Mouse (Mus musculus) macrophage (primary cell): Measurements from ENCODE around the gene Rela. TPM values are rescaled to one million over a fixed set of nuclear protein-coding genes. Genes with fewer than 3 reads are reported as not detected.
"Not testable (repeated sequence)": the region's sequence is repeated elsewhere in the genome, so short reads cannot be mapped to it uniquely, and the experiment has no call there.

Source experiments
- H3K27ac ChIP-seq: fragments of 350-480 bp; formaldehyde crosslinking; 2 replicates; pipeline ENCODE4 v1.9.0; 2021
- H3K36me3 ChIP-seq: fragments of 350-480 bp; formaldehyde crosslinking; 2 replicates; pipeline ENCODE4 v1.9.0; 2021; ENCODE audit errors: inconsistent target
- H3K4me3 ChIP-seq: fragments of 350-480 bp; formaldehyde crosslinking; 2 replicates; pipeline ENCODE4 v1.9.0; 2021; ENCODE audit errors: inconsistent target
- H3K79me2 ChIP-seq: fragments of 350-480 bp; formaldehyde crosslinking; 2 replicates; pipeline ENCODE4 v1.9.0; 2021; ENCODE audit errors: inconsistent target
- WGBS: methylation state at CpG from one replicate; pipeline ENCODE4 v1.1.7; 2026; ENCODE audit warnings: inconsistent platforms; ENCODE audit not compliant: missing documents; 5-methylcytosine and 5-hydroxymethylcytosine counted together
- polyA plus RNA-seq: library from polyadenylated mRNA; stranded (reverse); fragments of 250-400 nt; gene quantifications from 3 replicates; pipeline ENCODE4 v1.2.4, GENCODE M21; 2018; ENCODE audit warnings: inconsistent platforms

The Rela gene
- polyA plus RNA-seq, 1 experiment from 2014 or later = 268 TPM

DNA sequence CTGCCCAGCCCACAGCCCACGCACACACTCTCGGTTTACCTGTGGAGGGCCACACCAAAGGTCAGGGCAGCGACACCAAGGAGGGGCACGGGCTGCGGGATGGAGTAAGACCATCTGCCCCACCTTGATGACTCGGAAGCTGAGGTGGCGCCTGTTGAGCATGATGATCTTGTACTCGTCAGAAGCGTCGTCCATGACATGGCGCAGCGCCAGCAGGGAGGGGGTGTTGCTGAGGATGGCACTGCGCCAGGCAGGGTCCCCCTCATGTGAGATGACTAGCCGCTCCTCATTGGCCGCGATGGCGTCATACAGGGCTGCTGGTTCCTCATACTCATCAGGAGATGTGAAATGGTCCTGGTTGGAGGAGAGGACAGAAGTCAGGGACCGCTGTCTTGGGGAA is 29.1 kb downstream of the Rela start:
- Histone ChIP-seq H3K27ac (no peak overlapping the region), H3K79me2 (peaks cover 21% of the 10 kb centered on the region), H3K4me3 (no peak overlapping the region), H3K36me3 (peaks cover 53% of the 10 kb centered on the region)
- WGBS = 94% methylated on average over 18 of the region's 18 CpGs

DNA sequence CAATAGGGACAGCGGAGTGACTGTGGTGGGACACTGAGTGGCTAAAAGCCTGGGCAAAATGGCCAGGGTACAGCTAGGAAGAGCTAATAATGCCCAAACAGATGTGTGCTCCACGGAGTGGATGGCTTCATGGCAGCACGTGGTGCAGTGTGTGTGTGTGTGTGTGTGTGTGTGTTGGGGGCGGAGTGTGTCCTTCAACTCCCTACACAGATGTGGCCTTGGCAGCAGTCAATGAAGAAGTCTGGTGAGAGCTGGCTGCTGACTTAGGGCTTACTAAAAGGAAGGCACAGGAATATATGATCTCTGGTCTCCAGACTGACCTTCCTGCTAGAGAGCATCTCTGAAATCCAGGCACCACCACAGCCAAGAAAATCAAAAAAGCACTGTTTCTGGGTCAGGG is 31.1 kb downstream of the Rela start:
- peaks cover 73% of the 10 kb centered on the region for H3K36me3 ChIP-seq
- WGBS = 91% methylated on average over 4 of the region's 4 CpGs
- no peak overlapping the region for H3K4me3 ChIP-seq
- H3K79me2 ChIP-seq = peaks cover under 1% of the 10 kb centered on the region; the same call in 1 of the 2 replicates
- H3K27ac ChIP-seq = no peak overlapping the region

DNA sequence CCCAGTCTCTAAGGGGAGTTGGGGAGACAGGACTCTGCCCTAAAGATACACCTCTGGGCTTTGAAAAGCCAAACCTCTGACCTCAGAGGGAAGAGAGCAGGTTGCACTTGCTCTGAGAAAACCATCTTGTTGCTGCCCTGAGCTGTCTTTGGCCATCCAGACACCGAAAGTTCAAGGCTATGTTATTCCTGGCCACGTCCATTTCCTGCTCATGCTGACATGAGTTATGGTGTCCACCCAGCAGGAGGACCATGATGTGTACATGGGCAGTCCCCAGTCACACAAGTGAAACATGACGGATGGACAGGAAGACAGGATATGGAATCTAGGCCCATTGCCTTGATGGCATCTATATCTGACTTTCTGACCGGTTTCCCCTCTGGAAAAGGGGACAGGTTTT is 43.1 kb downstream of the Rela start:
- H3K79me2 ChIP-seq = peaks cover 3% of the 10 kb centered on the region; the same call in 1 of the 2 replicates
- no peak overlapping the region for H3K4me3 ChIP-seq
- no peak overlapping the region for H3K27ac ChIP-seq
- H3K36me3 ChIP-seq = peaks cover 87% of the 10 kb centered on the region
- WGBS = 97% methylated on average over 4 of the region's 4 CpGs

DNA sequence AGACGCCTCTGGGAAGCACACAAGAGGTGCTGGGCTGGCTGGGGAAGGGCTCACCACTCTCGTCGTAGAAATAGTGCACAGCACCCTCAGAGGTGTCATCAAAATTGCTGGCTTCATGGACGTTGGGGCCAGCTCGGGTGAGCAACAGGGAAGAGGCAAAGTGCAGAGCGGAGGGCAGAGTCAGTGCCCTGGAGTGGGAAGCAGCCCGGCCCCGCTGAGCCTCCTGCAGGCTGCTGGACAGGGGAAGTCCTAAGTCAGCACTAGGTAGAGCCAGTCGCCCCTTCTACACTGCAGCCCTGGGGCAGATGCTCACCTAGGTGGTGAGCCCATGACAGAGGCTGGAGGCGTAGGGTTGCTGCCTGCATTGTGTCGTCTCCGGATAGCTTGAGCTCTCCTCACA is 47.0 kb downstream of the Rela start:
- peaks cover 64% of the 10 kb centered on the region for H3K36me3 ChIP-seq
- H3K27ac ChIP-seq = no peak overlapping the region
- no peak overlapping the region for H3K4me3 ChIP-seq
- peaks cover 23% of the 10 kb centered on the region; the same call in 1 of the 2 replicates for H3K79me2 ChIP-seq
- WGBS = 96% methylated on average over 12 of the region's 12 CpGs

DNA sequence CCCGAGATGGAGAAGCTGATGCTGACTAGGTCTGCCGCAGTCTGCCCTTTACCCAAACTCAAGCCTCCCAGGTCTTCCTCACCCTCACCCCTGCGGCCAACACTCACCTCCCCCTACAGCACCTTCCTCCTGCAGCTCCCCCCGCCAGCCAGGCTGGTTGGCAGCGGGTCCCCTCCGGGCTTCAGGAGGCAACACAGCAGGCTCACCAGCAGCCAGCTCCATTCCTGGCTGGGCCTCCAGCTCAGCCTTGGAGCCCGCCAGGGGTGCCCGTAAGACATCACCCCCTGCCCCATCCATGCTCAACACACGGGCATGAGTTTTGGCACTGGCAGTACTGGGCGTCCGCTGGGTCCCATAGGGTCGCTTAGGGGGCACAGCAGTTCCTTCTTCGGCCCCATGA is 47.7 kb downstream of the Rela start:
- Histone ChIP-seq H3K27ac (no peak overlapping the region), H3K79me2 (peaks cover 27% of the 10 kb centered on the region), H3K36me3 (peaks cover 57% of the 10 kb centered on the region), H3K4me3 (no peak overlapping the region)
- 94% methylated on average over 12 of the region's 13 CpGs for WGBS

DNA sequence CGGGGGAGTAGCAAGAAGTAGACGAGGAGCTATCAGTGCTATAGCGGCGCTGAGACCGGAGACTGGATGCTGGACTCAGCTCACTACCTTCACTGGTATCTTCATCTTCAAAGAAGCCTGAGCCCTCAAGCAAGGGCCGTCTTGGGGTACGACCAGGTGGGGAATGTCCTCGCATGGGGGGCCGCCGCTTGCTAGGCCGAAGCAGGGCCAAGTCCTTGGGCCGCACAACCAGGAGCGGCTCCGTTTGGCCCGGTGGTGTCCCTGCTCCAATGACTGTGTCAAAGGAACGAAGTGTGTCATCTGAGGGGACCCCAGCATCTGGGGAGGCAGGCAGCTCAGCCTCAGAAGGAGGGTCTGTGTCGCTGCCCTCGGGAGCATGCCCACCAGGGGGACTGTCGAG is 48.1 kb downstream of the Rela start:
- peaks cover 32% of the 10 kb centered on the region for H3K79me2 ChIP-seq
- H3K4me3 ChIP-seq = no peak overlapping the region
- no peak overlapping the region for H3K27ac ChIP-seq
- peaks cover 53% of the 10 kb centered on the region for H3K36me3 ChIP-seq
- WGBS = 94% methylated on average over 19 of the region's 19 CpGs

DNA sequence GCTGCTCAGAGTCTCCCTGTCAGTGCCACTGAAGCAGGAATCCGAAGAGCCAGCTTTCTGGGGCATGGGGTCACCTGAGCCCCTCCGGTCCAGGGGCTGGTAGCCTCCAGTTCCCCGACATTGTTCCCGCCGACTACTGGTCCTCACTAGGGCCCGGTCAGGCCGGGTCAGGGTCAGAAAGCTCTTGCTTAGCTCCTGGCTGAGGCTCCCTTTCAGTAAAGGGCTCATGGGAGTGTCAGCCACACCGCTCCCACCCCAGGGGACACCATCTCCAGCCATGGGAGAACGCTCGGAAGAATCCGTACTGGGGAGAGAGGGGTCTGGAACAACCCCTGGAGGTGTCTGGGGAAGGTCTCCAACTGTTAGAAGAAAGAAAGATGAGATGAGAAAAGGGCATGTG is 48.6 kb downstream of the Rela start:
- no peak overlapping the region for H3K4me3 ChIP-seq
- H3K79me2 ChIP-seq = peaks cover 36% of the 10 kb centered on the region
- WGBS = 94% methylated on average over 11 of the region's 11 CpGs
- H3K27ac ChIP-seq = no peak overlapping the region
- H3K36me3 ChIP-seq = peaks cover 49% of the 10 kb centered on the region

DNA sequence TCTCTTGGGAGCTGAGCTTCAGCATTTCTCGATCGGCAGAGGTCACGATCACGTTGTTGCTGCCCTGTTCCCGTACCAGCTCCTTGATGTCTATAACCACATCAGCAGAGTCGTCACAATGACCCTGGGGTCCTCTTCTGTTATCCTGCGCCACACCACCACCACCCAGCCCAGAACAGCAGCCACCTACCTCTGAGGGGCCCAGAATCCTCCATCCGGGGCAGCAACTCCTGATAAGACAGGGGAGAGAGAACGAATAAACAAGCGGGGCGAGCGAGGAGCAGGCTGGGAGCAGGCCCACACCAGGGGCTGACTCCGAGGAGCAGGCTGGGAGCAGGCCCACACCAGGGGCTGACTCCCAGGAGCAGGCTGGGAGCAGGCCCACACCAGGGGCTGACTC is 49.2 kb downstream of the Rela start:
- Histone ChIP-seq H3K36me3 (peaks cover 43% of the 10 kb centered on the region), H3K4me3 (no peak overlapping the region), H3K27ac (no peak overlapping the region), H3K79me2 (peaks cover 42% of the 10 kb centered on the region)
- WGBS = 95% methylated on average over 8 of the region's 13 CpGs

DNA sequence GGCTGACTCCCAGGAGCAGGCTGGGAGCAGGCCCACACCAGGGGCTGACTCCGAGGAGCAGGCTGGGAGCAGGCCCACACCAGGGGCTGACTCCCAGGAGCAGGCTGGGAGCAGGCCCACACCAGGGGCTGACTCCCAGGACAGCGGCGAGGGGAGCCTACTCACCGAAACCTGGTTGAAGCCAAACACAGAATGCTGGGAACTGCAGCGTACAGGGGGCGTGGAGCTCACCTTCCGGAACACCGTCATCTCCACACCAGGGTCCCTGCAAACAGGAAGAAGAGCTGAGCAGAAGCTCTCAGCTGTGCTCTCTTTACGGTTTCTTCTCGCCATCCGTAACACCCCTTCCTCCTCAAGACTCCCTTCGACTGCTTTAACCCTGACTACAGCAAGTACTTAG is 49.7 kb downstream of the Rela start:
- Histone ChIP-seq H3K36me3 (peaks cover 38% of the 10 kb centered on the region), H3K79me2 (peaks cover 47% of the 10 kb centered on the region)
- 95% methylated on average over 8 of the region's 12 CpGs for WGBS
- not testable (repeated sequence) for H3K27ac ChIP-seq, H3K4me3 ChIP-seq

DNA sequence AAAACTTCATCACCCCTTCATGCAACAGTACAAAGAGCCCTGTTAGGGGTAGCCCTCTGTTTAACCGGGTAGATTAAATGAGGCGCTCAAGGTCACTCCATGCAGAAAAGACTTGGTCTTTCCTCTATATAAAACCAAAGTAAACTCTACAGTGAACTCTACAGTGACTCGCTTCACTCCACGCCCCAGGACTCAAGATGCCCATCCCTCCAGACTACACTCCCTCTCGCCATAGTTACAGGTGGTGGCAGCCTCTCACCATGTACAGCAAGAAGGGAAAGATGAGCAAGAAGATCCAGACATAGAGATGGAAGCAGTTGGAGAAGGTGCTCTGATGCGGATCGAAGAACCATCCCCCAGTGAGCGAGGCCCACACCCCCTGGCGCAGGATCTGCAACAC is 50.5 kb downstream of the Rela start:
- WGBS = 42% methylated on average over 9 of the region's 9 CpGs
- Histone ChIP-seq H3K36me3 (peaks cover 32% of the 10 kb centered on the region), H3K4me3 (peak overlapping the region; percentile 76; the same call in 1 of the 2 replicates), H3K27ac (no peak overlapping the region), H3K79me2 (peaks cover 55% of the 10 kb centered on the region)

DNA sequence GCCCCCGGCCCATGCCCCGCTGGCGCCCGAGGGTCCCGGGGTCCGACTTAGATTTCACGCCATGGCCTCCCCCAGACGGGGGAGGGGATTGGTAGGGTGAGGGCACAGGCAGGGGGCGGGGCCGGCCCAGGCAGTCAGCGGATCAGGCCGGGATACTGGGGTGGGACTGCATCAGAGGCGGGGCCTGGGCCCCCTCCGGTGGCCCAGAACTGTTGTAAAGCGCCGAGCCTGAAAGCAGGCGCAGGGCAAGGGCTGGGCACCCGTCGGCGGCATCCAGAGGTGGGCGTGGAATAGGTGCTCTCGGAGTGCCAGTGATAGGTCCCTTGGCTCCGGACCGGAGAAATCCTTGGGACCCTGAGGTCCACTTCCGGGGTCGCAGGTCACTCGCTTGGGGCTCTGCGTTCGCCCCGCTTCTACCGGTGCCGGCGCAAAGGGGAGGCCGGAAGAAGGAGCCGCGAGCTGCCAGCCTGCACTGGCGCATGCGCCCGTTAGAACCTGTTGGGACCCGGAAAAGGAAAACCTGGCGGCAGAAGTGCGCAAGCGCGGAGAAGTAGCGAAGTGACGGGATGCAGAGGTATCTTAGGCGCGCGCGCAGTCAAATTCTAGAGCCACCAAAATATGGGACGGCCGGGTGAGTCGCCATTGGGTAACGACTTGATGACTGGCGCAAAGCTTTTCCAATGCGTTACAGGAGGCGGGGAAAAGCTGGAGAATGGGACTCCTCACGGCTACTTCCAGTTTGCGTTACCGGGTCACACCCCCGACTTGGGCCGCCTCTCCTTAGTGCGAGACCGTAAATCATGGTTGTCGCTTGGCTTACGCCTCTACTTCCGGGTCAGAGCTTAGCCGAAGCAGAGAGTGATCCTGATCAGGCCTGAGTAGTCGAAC is 51.2 kb downstream of the Rela start, which contains the start of the genes Map3k11 and Pcnx3:
Gene Map3k11, plus strand, starts transcription at position 543 of the 888 bp plus-strand sequence.
Gene Pcnx3, minus strand, starts transcription at position 709 of the 888 bp plus-strand sequence.
- Histone ChIP-seq H3K36me3 (peaks cover 25% of the 10 kb centered on the region), H3K27ac (peak within 1 kb of the TSS; percentile 96), H3K79me2 (peaks cover 62% of the 10 kb centered on the region), H3K4me3 (peak within 1 kb of the TSS; percentile 76)
- WGBS = 0% methylated on average over 69 of the region's 69 CpGs

DNA sequence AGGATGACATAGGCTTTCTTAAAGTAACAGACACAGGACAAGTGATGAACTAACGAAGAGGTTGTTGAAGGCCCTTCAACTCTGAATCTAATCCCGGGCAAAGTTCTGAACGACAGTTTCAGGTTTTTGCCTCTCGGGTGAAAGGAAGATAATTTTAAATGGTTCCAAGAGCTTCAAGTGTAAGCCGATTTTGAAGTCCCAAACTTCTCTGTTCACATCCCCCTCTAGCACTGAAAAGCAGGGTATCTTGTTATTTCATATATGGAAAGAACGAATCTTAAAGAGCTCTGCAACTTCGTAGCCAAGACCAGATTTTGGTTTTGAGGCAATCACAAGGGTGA is 51.8 kb downstream of the Rela start:
- Histone ChIP-seq H3K4me3 (peak overlapping the region; percentile 76), H3K27ac (peak overlapping the region; percentile 96), H3K79me2 (peaks cover 68% of the 10 kb centered on the region), H3K36me3 (peaks cover 18% of the 10 kb centered on the region; the same call in 1 of the 2 replicates)
- 0% methylated on average over 7 of the region's 7 CpGs for WGBS

DNA sequence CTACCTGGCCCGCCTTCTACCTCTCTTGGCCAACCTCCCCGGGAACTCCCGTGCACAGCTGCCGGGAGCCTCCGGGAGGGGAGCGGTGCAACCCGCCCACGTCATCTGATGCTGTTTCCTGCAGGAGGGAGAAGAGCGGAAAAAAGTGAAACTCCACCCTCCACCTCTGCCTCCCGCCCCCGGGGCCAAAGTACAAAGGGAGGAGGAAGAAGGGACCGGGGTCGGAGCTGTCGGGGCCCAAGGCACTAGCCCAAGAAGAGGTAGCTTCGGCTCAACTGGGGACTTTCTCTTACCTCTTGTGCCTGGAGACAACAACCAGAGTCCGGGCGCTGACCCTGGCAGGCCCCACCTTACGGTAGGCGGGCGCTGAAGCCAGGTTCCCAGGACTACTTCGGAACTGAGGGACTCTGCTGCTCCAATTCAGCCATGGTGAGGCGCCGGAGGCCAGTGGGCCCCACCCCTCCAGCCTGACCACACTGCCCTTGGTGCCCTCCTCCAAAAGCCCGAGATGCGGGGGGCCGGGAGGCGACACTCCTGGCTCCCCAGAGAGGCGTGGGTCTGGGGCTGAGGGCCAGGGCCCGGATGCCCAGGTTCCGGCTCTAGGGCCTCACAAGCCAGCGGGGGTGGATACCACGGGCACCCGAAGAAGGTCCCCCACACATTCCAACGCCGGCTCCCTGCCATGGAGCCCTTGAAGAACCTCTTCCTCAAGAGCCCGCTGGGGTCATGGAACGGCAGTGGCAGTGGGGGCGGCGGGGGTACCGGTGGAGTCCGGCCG is 52.5 kb downstream of the Rela start:
- 3% methylated on average over 42 of the region's 42 CpGs for WGBS
- peaks cover 14% of the 10 kb centered on the region; the same call in 1 of the 2 replicates for H3K36me3 ChIP-seq
- H3K79me2 ChIP-seq = peaks cover 75% of the 10 kb centered on the region
- peak overlapping the region; percentile 96 for H3K27ac ChIP-seq
- H3K4me3 ChIP-seq = peak overlapping the region; percentile 76

DNA sequence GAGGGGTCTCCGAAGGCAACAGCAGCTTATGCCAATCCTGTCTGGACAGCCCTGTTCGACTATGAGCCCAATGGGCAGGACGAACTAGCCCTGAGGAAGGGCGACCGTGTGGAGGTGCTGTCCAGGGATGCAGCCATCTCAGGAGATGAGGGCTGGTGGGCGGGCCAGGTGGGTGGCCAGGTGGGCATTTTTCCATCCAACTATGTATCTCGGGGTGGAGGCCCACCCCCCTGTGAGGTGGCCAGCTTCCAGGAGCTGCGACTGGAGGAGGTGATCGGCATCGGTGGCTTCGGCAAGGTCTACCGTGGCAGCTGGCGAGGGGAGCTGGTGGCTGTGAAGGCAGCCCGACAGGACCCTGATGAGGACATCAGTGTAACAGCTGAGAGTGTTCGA is 53.1 kb downstream of the Rela start:
- peaks cover 79% of the 10 kb centered on the region for H3K79me2 ChIP-seq

DNA sequence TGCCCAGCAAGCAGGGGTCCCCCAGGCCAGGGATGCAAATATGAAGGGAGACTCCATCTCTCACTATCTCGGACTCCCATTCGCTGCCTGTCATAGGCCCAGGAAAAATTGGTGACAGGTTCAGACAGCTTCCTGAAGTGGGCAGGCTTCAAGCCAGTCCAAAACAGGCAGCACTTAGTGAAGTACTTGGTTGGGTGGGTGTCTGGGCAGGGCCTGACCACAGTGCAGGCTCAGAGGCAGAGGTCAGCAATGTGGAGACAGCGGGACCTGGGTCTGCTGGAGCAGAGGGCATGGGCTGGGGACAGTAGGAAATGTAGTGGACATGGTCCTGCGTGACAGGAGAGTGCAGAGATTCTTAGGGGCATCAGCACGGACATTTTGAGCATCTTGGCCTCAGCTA is 54.3 kb downstream of the Rela start:
- peaks cover 13% of the 10 kb centered on the region; the same call in 1 of the 2 replicates for H3K36me3 ChIP-seq
- peaks cover 72% of the 10 kb centered on the region for H3K79me2 ChIP-seq
- WGBS = 39% methylated on average over 5 of the region's 5 CpGs

More for the DNA sequence above, 53.1 kb downstream of the Rela start:
- Histone ChIP-seq H3K36me3 (peaks cover 18% of the 10 kb centered on the region; the same call in 1 of the 2 replicates), H3K27ac (peak overlapping the region; percentile 96), H3K4me3 (peak overlapping the region; percentile 76)
- 14% methylated on average over 15 of the region's 15 CpGs for WGBS

More for the DNA sequence above, 54.3 kb downstream of the Rela start:
- Histone ChIP-seq H3K4me3 (peak overlapping the region; percentile 76), H3K27ac (peak overlapping the region; percentile 96)
